Mouse (Mus musculus) MEL (cell line): ENCODE measurements around the gene Mst1.

ENCODE experiments used
- EP300 ChIP-seq, 2 experiments: IDR thresholded peaks; 2 replicates each; pipeline ENCODE4 v1.6.1; 2011; ENCODE audit warnings: improper control_type of control experiment in 2 of 2, low read length in 2 of 2, low read depth in 1 of 2, mild to moderate bottlenecking in 1 of 2
- JUND ChIP-seq: IDR thresholded peaks from 2 replicates; pipeline ENCODE4 v1.6.1; 2011; ENCODE audit warnings: low read depth, mild to moderate bottlenecking, improper control_type of control experiment, low read length
- KAT2A ChIP-seq: conservative IDR thresholded peaks from 2 replicates; pipeline ENCODE4 v1.6.1; 2012; ENCODE audit warnings: low read depth, low read length, improper control_type of control experiment, inconsistent platforms
- MAFK ChIP-seq: IDR thresholded peaks from 2 replicates; pipeline ENCODE4 v1.6.1; 2011; ENCODE audit warnings: low read depth, mild to moderate bottlenecking, low read length, improper control_type of control experiment, borderline replicate concordance
- POLR2AphosphoS2 ChIP-seq: IDR thresholded peaks from 2 replicates; pipeline ENCODE4 v1.6.1; 2011; ENCODE audit warnings: low read length, improper control_type of control experiment
- USF1 ChIP-seq: IDR thresholded peaks from 2 replicates; pipeline ENCODE4 v1.6.1; 2014; ENCODE audit warnings: low read depth, mild to moderate bottlenecking, inconsistent platforms, low read length, improper control_type of control experiment, moderate library complexity
- ZMIZ1 ChIP-seq: IDR thresholded peaks from 2 replicates; pipeline ENCODE4 v1.6.1; 2012; ENCODE audit warnings: low read depth, mild to moderate bottlenecking, inconsistent platforms, low read length, improper control_type of control experiment, moderate library complexity

DNA sequence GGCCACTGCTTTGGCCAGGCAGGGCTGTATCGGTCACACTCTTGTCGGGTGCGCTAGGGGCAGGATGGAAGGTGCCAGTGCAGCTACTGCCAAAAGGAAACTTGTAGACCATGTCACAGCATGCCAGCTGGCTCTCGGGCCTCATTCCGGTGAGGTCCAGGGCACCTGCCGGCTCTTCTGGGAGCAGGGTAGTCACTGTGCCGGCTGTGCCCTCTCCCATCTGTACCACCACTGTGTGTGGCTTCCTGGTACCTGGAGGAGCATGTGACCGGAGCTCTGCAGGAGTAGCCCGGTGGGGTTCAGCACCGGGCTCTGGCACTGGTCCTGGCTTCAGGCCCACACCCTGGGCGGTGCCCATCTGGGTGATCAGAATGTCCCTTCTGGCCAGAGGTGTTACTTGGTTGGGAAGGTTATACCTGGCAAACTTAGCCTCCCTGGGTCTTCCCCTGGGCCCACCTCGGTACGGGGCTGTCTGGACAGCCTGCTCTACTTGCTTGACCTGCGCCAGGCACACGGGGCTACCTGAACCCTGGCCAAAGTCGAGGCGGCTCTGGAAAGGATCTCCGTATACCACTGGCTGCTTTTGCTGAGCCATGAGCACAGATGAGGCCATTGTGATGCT is 32.6 kb downstream of the Mst1 start:
- TF ChIP-seq KAT2A (no peak), EP300 (IDR thresholded peaks at IDR 0.05; ENCODE audit: low read depth in 1 of 2, low read length in 2 of 2) (no peak), POLR2AphosphoS2 (no peak), ZMIZ1 (no peak), MAFK (no peak), USF1 (no peak), JUND (no peak)
